Mouse (Mus musculus) CD4-positive, CD25-positive, alpha-beta regulatory T cell, adult 4 months (primary cell): Measurements from ENCODE around the gene Palm. TPM values are rescaled to one million over a fixed set of nuclear protein-coding genes. Genes with fewer than 3 reads are reported as not detected.

Experiments used
- ATAC-seq: one replicate; pipeline ENCODE4 v1.8.0; 2017
- polyA plus RNA-seq, 2 experiments: library from polyadenylated mRNA; unstranded; fragments of 100-300 nt; shearing (Covaris generic); gene quantifications; one replicate each; pipeline ENCODE4 v1.2.1; 2017

Gene Palm
- polyA plus RNA-seq, 2 experiments from 2014 or later: 0.23 TPM; not detected in 1

- no peak for ATAC-seq
These were observed 7.1 kb downstream of the Palm start for GRCm38 (mm10) chr10:79800508-79800907.

- no peak for ATAC-seq
These were observed 8.5 kb downstream of the Palm start for GRCm38 (mm10) chr10:79801837-79802236.

- ATAC-seq: no peak
These were observed 9.1 kb downstream of the Palm start for GRCm38 (mm10) chr10:79802331-79802971.

- no peak for ATAC-seq
These were observed 10.4 kb downstream of the Palm start for GRCm38 (mm10) chr10:79803716-79804323.

GRCm38 (mm10) chr10:79805636-79806035, 12.3 kb downstream of the Palm start:
- ATAC-seq: no peak

- ATAC-seq: no peak
These were observed 13.0 kb downstream of the Palm start for GRCm38 (mm10) chr10:79806331-79806730.

- ATAC-seq: no peak
These were observed 13.6 kb downstream of the Palm start for GRCm38 (mm10) chr10:79806972-79807371.

GRCm38 (mm10) chr10:79807826-79808225, 14.5 kb downstream of the Palm start:
- ATAC-seq: no peak

GRCm38 (mm10) chr10:79808728-79809127, 15.4 kb downstream of the Palm start:
- ATAC-seq: no peak

GRCm38 (mm10) chr10:79811736-79812637, 18.6 kb downstream of the Palm start:
- ATAC-seq: no peak

GRCm38 (mm10) chr10:79814271-79814842, 21.0 kb downstream of the Palm start:
- ATAC-seq: no peak

GRCm38 (mm10) chr10:79815671-79816494, 22.5 kb downstream of the Palm start:
- no peak for ATAC-seq

- no peak for ATAC-seq
These were observed 23.7 kb downstream of the Palm start for GRCm38 (mm10) chr10:79817111-79817510.

- no peak for ATAC-seq
These were observed 24.9 kb downstream of the Palm start for GRCm38 (mm10) chr10:79818225-79818624.

GRCm38 (mm10) chr10:79819606-79820005, 26.2 kb downstream of the Palm start:
- ATAC-seq: no peak

- no peak for ATAC-seq
These were observed 26.9 kb downstream of the Palm start for GRCm38 (mm10) chr10:79820277-79820676.

- no peak for ATAC-seq
These were observed 27.4 kb downstream of the Palm start, which contains the start of gene Misp for GRCm38 (mm10) chr10:79820782-79821181. Gene Misp (plus strand): TSS chr10:79820989.

- no peak for ATAC-seq
These were observed 28.4 kb downstream of the Palm start for GRCm38 (mm10) chr10:79821731-79822130.

- no peak for ATAC-seq
These were observed 29.0 kb downstream of the Palm start for GRCm38 (mm10) chr10:79822372-79822771.

- no peak for ATAC-seq
These were observed 29.6 kb downstream of the Palm start for GRCm38 (mm10) chr10:79823011-79823410.

- no peak for ATAC-seq
These were observed 31.0 kb downstream of the Palm start for GRCm38 (mm10) chr10:79824413-79824812.

GRCm38 (mm10) chr10:79831583-79831982, 38.2 kb downstream of the Palm start:
- ATAC-seq: no peak
